Mouse (Mus musculus) E14TG2a.4 (cell line): ENCODE measurements around the gene Nr2c1.

ENCODE experiments used
- CTCF ChIP-seq: conservative IDR thresholded peaks from 2 replicates; pipeline ENCODE4 v1.5.1; 2014; ENCODE audit warnings: low read length
- NANOG ChIP-seq: IDR thresholded peaks from 2 replicates; pipeline ENCODE4 v1.6.1; 2014; ENCODE audit warnings: borderline replicate concordance, low read length, mixed read lengths
- POU5F1 ChIP-seq: IDR thresholded peaks from 2 replicates; pipeline ENCODE4 v1.6.1; 2014; ENCODE audit warnings: low read length, borderline replicate concordance

DNA sequence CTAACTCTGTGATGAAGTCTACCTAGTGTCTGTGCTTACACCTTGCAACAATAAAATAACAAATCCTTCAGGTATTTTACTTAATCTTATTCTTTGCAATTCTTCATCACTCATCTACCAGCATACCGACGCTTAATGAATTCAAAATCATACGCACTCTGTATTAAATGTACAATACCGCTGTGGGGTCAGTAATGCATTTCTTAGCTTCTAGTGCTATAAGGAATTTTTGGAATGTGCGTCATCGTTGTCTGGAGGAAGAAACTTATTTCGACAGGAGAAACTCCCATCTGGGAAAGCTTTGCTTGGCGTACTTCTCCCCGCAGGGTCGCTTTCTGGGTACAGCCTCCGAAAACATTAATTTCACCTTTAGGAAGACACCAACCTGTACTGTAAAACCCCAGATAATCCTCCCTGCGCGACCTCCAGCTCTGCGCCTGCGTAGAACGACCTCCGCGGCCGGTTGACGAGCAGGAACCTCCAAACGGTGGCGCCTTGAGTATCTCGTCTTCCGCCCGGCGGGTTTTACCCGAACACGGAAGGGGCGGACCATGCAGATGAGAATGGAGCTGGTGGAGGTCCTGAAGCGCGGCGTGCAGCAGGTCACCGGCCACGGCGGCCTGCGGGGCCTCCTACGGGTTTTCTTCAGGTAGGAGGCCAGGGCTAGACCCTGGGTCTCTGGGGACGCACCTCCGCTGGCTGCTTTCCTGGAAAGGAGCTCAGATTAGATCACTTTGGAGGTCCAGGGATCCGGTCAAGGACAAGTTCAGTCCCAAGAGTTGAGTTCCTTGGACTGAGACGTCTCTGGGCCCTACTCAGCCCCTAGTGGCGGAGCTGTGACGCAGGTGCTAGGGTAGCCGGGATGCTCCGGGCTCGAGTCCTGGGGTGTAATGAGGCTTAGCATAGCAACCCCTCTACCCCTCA is 50.9 kb downstream of the Nr2c1 start, which contains the start of gene Ndufa12:
- peak; percentile 38 for TF ChIP-seq CTCF
- no peak for TF ChIP-seq POU5F1
- TF ChIP-seq NANOG, result no peak
